Mouse (Mus musculus) CD8-positive naive resting alpha-beta T cell, adult 2 months (primary cell): ENCODE results near the gene Pet117.

Source experiments
- DNase-seq, 2 experiments: peaks; one replicate each; pipeline ENCODE4 v3.0.0; 2022; ENCODE audit warnings: low read depth in 2 of 2, low spot score in 2 of 2

Gene Pet117

GRCm38 (mm10) chr2:144381741-144382140 lies 12.9 kb downstream of the Pet117 start:
- DNase-seq, result no peak

- DNase-seq, result no peak
These were observed 13.9 kb downstream of the Pet117 start for GRCm38 (mm10) chr2:144382624-144383138.

DNA sequence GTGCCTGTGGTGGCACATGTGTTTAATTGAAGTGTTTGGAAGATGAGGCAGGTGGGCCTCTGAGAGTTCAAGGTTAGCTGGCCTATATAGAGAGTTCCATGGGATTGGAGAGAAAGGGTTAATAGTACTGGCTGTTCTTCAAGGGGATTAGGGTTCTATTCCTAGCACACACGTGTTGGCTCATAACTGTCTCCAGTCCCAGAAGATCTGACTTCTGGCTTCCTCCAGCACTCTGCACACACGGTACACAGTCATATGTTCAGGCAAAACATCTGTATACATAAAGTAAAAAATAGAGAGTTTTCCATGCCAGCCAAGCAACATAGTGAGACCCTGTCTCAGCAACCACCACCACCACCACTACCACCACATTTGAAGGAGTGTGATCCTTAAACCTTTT lies 17.5 kb downstream of the Pet117 start:
- no peak for DNase-seq

DNA sequence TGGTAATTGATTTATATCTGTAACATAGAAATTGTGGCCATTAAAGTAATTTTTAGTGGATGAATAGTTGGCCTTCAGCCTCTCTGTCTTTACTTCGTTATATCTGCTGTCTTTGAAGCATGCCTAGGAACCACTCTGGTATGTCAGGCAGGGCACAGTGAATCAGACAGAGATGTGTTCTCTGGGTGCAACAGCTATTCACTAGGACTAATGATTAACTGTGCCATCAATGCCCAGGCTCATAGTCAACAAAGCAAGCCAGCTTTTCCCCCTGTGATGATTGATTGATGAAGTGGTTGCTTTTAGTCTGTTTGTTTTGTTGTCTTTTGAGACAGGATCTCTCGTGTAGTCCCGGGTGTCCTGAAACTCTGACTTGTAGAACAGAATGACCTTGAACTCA lies 19.6 kb downstream of the Pet117 start:
- no peak for DNase-seq

DNA sequence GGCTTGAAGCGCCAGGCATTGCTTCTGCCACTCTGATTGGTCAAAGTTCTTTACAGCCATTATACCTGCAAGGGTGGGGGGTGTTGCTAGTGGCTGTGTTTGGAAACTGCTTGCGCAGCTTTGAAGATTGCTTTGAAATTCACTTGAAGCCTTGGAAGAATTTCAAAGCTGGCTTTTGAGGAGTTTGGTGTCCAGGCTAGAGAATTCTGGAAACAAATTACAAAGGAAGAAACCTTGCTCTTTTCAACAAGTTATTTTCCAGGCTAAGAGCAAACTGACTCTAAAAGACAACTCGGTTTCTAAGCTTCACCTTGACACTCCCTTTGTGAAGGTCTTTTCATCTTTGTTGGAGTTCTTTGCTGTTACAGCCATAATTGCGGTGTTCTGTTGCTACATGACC lies 30.7 kb downstream of the Pet117 start:
- DNase-seq, result no peak

DNA sequence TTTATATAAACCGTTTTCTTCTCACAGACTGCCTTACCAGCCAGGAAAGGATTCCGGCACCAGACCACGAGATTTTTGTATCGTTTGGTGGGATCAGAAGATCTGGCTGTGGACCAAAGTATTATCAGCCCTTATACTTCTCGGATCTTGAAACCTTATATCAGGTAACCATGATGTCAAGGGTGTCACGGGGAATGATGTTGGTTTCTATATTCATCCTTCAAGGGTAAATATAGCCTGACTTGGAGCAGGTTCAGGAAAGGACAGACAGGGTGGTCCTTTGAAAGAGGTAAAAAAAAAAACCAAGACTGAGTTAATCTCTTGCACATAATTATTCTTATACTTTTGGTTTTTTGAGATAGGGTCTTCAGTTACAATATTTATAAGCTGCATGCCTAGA lies 31.9 kb downstream of the Pet117 start:
- no peak for DNase-seq

DNA sequence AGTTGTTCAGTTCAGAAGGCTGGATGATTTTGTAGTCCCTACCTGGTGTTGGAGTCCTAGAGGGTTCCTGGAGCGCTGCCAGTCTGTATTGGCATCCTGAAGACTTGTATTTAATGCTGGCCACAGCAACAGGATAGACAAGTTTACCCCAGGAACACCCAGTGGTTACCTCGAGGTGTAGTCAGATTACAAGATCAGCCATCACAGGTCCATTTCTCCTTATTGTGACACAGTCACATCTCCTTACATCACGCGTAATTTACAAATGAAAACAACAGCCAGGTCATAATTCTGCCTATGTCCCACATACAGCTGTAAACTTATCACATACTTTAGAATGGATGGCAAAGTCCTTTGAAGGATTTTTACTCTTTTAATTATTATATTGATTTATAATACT lies 40.2 kb downstream of the Pet117 start:
- no peak for DNase-seq

GRCm38 (mm10) chr2:144410603-144411002 lies 41.8 kb downstream of the Pet117 start:
- DNase-seq, result no peak

DNA sequence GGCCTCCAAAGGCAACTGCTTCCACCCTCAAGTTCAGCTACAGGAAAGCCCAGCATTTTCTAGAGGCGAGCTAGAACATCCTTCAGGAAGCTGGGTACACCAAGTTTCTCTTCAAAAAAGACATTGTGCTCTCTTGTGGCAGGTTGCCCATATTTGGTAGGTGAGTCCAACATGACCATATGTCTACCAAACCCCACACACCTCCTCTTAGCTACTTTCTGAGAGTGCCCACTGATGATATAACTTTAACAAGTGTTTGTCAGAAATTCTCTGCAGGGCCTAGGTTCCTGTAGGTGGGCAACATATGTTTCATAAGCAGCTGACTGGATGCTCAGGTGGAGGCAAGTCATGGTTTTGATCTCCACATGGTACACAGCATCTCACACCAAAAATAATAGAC lies 45.9 kb downstream of the Pet117 start:
- DNase-seq, result no peak

DNA sequence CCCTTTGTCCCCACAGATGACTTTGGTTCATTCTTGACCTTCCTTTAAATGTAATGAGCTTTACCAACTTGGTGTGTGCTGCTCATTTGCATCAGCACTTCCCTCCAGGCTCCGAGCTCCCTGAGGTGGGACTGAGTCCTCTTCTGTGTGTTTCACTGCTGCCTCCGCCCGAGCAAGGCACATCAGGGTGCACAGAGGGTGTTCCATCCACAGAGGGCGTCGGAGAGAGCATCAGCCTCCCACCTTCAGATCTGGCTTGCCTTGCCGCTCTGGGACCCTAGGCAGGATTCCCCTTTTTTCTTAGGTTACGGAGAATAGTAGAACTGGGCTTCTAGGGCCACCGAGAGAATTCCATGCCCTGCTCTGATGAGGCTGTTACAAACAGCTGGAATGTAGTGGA lies 48.1 kb downstream of the Pet117 start:
- no peak for DNase-seq

- DNase-seq, result no peak
These were observed 49.3 kb downstream of the Pet117 start for GRCm38 (mm10) chr2:144418062-144418461.

DNA sequence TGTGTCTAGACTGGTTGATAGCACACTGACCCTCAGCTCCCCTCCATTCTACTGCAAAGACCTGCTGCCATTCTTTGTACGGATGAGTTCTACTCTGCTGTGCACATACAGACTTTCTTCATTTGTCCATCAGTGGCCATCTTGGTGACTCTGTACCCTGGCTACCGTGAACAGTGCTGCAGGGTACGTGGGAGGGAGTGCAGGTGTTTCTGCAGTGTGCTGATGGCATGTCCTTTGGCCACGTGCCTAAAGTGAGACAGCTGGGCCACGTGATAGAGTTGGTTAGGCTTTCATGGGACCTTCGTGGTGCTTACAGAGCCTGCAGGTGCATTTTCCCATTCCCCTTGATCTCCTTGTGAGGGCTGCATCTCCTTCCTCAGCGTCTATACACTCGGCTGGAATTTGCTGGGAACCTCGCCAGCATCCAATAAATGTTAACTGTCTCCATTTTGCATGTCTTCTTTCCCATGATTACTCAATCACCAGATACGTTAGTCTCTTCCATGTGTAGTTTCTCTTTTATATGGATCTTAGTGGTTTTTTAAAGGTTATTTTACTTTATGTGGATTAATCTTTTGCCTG lies 53.4 kb downstream of the Pet117 start:
- DNase-seq, result no peak
